Mouse (Mus musculus) erythroblast, embryonic 14.5 days (primary cell): ENCODE measurements around the gene Ppm1f.

ENCODE experiments used
- GATA1 ChIP-seq: IDR thresholded peaks from 2 replicates; pipeline ENCODE4 v1.6.1; 2012; ENCODE audit warnings: low read length, inconsistent platforms, mixed read lengths
- TAL1 ChIP-seq: IDR thresholded peaks from 3 replicates; pipeline ENCODE4 v1.6.1; 2012; ENCODE audit warnings: low read length, inconsistent platforms, mixed read lengths

GRCm38 (mm10) chr16:16854836-16855235, 41.4 kb upstream of the Ppm1f start:
- no peak for TF ChIP-seq TAL1
- TF ChIP-seq GATA1, result no peak
